Mouse (Mus musculus): Measurements from ENCODE around the gene Dpm2.

DNA sequence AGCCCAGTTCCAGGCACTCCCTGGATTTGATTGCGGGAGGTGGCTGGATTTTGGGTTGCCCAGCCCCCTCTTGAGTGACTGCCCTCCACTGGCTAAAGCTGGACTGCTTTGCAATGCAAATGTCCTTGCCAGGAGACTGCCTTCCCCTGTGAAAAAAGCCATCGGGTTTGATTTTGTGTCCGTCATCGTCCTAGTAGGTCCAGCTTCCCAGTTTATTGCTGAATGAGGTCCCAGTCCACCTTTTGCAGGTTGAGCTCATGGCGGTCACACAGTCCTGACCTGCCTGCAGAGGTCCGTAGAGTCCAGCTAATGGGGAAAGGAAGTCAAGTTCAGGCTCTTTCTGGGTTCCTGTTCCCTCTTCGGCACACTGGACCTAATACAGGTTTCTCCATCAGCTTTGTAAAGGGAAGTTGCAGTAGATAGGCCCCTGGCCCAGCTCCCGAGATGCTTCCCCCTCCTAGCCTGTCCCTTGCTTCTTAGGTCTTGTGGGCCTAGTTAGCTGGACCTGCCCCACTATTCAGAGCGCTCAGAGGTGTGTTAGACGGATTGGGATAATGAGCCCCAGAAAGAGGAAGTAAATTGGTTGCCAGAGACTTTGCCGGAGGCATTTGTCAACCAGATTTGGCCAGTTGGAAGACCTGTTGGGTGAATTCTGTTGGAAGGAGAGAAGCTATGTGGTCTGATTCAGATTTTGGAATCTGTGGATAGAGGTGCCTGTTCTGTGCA is 33.9 kb upstream of the Dpm2 start:
- TF ChIP-seq CTCF (IDR thresholded peaks at IDR 0.05; ENCODE audit: low read depth, low read length) (peak; percentile 51), POLR2A (IDR thresholded peaks at IDR 0.05; ENCODE audit: extremely low read depth, insufficient read depth, low read length) (no peak)

All from liver, adult 2 months (tissue).